In genomic region chr2:102372690-102373089, GRCm38 (mm10) we compare ENCODE assay signal across 18 mouse cellular contexts. TPM values are rescaled to one million over a fixed set of nuclear protein-coding genes. Genes with fewer than 3 reads are reported as not detected.
DNase-seq lines count a peak whose midpoint lies in the region; ATAC-seq and TF ChIP-seq lines count a peak whose summit lies in the region.
"Had no signal": no experiment of that assay in that cellular context is flagged by ENCODE, and none has a peak within 500 bp of the region (broad histone marks: within the 10 kb centered on the region; RNA-seq: fewer than 3 reads in every experiment).

No protein-coding gene starts in this region.

- no peaks in the 10 kb centered on the region for H3K9me3 ChIP-seq in limb, embryonic 10.5 days (replicated peaks)
- H3K9me3 ChIP-seq: embryonic facial prominence, embryonic 15.5 days; forebrain, embryonic 13.5 days; forebrain, embryonic 15.5 days had no signal

- peak; percentile 35; the same call in 1 of the 2 replicates for ATAC-seq in granulocyte monocyte progenitor cell, adult 5-6 weeks (replicated peaks; ENCODE audit: poor library complexity, severe bottlenecking)
- ATAC-seq in megakaryocyte-erythroid progenitor cell, adult 5-6 weeks (replicated peaks; ENCODE audit: low FRiP score, low TSS enrichment, poor library complexity, severe bottlenecking): no peak
- ATAC-seq: CD4-positive, CD25-positive, alpha-beta regulatory T cell, adult 4 months; forebrain, embryonic 13.5 days; forebrain, embryonic 15.5 days; forebrain, postnatal 0 days had no signal

- H3K4me1 ChIP-seq in olfactory bulb, adult 2 months (ENCODE audit: control insufficient read depth, insufficient read depth, low read length): peaks cover 2% of the 10 kb centered on the region; the same call in 1 of the 2 replicates
- no peaks in the 10 kb centered on the region for H3K4me1 ChIP-seq in limb, embryonic 10.5 days
- H3K4me1 ChIP-seq: embryonic facial prominence, embryonic 13.5 days; embryonic facial prominence, embryonic 15.5 days; forebrain, embryonic 13.5 days had no signal

- DNase-seq in heart, adult 11 months: peak; percentile 48
- DNase-seq in heart, adult 18-20 months: no peak
- no peak for DNase-seq in cerebellum, adult 11-12 months
- no peak for DNase-seq in limb, embryonic 10.5 days (ENCODE audit: low spot score)
- DNase-seq: adrenal gland, adult 2 months; adrenal gland, postnatal 10 days; adrenal gland, postnatal 25 days; B cell, adult 2 months; embryo, embryonic 11 days; forebrain, postnatal 0 days had no signal

- TF ChIP-seq POLR2A in olfactory bulb, adult 2 months (IDR thresholded peaks at IDR 0.05; ENCODE audit: insufficient read depth, low read depth, low read length): no peak

- no peak for TF ChIP-seq CTCF in olfactory bulb, adult 2 months (IDR thresholded peaks at IDR 0.05; ENCODE audit: insufficient read depth, low read depth, low read length)

- H3K27ac ChIP-seq in olfactory bulb, adult 2 months (ENCODE audit: insufficient read depth, low read depth, low read length): 0 out of 2 replicates have a peak overlapping the region, but pooled peaks have one; percentile 51
- H3K27ac ChIP-seq in limb, embryonic 10.5 days: no peak overlapping the region
- H3K27ac ChIP-seq: embryonic facial prominence, embryonic 13.5 days; embryonic facial prominence, embryonic 15.5 days; forebrain, embryonic 13.5 days; forebrain, embryonic 15.5 days had no signal

- no peaks in the 10 kb centered on the region for H3K27me3 ChIP-seq in limb, embryonic 10.5 days (ENCODE audit: low read depth, poor library complexity, severe bottlenecking)
- H3K27me3 ChIP-seq: embryonic facial prominence, embryonic 13.5 days; embryonic facial prominence, embryonic 15.5 days; forebrain, embryonic 13.5 days; forebrain, embryonic 15.5 days had no signal

- no peak overlapping the region for H3K4me3 ChIP-seq in olfactory bulb, adult 2 months (ENCODE audit: insufficient read depth, low read depth, low read length)
- no peak overlapping the region for H3K4me3 ChIP-seq in limb, embryonic 10.5 days
- H3K4me3 ChIP-seq: embryonic facial prominence, embryonic 13.5 days; embryonic facial prominence, embryonic 15.5 days; forebrain, embryonic 13.5 days; forebrain, embryonic 15.5 days had no signal

- H3K36me3 ChIP-seq in limb, embryonic 10.5 days: peaks cover 14% of the 10 kb centered on the region

RNA-seq across cellular contexts. Expression of gene Trim44, which starts 34.9 kb away (rescaled TPM):
- 10 to 100 TPM; 28.1 to 28.2 TPM for total RNA-seq in heart, adult 18-20 months (2021)
- total RNA-seq in granulocyte monocyte progenitor cell, adult 5-6 weeks (2014; fragmentation: Nextera tagmentation): 31.9 and 39.3 TPM in 2 replicates
- 42.2 and 44.7 TPM in 2 replicates for total RNA-seq in granulocyte monocyte progenitor cell, adult 5-6 weeks (2017)
- 108 and 163 TPM in 2 replicates for polyA plus RNA-seq in olfactory bulb, adult 2 months (2012; ENCODE audit: insufficient read depth, insufficient read length, low replicate concordance, missing spikeins)
- polyA plus RNA-seq in limb, embryonic 10.5 days (2016; fragmentation: Nextera tagmentation; extraction: Ambion mirVana): 26.3 and 30.3 TPM in 2 replicates
- total RNA-seq in megakaryocyte-erythroid progenitor cell, adult 5-6 weeks (2014; fragmentation: Nextera tagmentation): 34.9 and 37.2 TPM in 2 replicates
- total RNA-seq in megakaryocyte-erythroid progenitor cell, adult 5-6 weeks (2017): 34.0 and 45.1 TPM in 2 replicates
